Mouse (Mus musculus): ENCODE data around the gene Lrrc4. TPM values are rescaled to one million over a fixed set of nuclear protein-coding genes. Genes with fewer than 3 reads are reported as not detected.

Lrrc4 gene
- polyA plus RNA-seq, 1 experiment from 2014 or later: 1.6 TPM

DNA sequence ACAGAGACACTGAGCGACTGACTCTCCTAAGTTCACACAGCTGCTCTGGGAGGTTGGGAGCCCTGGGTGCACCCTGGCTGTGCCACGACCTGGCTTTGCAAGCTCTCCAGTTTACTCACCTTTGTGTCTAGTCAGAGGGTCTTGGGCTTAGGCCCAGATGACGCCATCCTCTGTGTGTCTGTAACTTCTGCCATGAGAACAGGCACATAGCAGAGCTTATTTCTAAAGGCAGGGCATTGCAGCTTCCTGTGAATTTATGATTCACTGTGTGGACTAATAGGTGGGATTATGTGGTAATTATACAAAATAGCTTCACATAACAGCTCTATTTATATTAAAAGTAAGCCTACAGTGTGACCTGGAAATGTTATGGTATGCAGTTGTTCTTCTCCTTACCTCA lies 168.5 kb downstream of the Lrrc4 start:
- no peak overlapping the region for H3K4me3 ChIP-seq (ENCODE audit: low read length)
- peaks cover 2% of the 10 kb centered on the region; the same call in 1 of the 2 replicates for H3K36me3 ChIP-seq (ENCODE audit: insufficient read depth, low read length)
- H3K9me3 ChIP-seq (ENCODE audit: low read length): no peaks in the 10 kb centered on the region
- H3K27me3 ChIP-seq (ENCODE audit: insufficient read depth, low read length): no peaks in the 10 kb centered on the region
- 83% methylated on average over 3 of the region's 3 CpGs for WGBS
- H3K4me2 ChIP-seq (replicated peaks; ENCODE audit: low read depth, low read length): no peak overlapping the region
- H3K27ac ChIP-seq (ENCODE audit: low read length): no peak overlapping the region
- no peaks in the 10 kb centered on the region for H3K4me1 ChIP-seq (ENCODE audit: insufficient read depth, low read length)
- H3K9ac ChIP-seq (replicated peaks; ENCODE audit: low read length): no peak overlapping the region
- ATAC-seq (ENCODE audit: low FRiP score, low TSS enrichment): no peak

DNA sequence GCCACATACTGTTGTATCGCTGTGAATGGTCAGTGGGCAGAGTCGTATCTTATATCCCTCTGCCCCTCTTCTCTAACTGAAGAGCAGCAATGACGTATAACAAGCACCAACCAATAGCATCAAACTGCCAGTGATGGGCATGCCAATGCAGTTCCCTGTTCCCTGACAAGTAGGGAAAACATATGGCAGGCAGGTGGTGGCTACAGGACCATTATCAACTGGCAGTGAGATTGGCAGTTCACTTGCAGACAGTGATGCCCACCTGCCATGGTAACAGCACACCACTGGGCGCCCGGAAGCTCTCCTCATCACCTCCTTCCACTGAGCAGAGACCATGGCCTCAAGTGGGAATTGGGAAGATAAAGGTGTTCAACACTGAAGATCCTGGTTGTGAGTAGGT lies 175.0 kb downstream of the Lrrc4 start:
- Histone ChIP-seq H3K27ac (ENCODE audit: low read length) (no peak overlapping the region), H3K4me1 (ENCODE audit: insufficient read depth, low read length) (no peaks in the 10 kb centered on the region), H3K27me3 (ENCODE audit: insufficient read depth, low read length) (no peaks in the 10 kb centered on the region), H3K9me3 (ENCODE audit: low read length) (no peaks in the 10 kb centered on the region), H3K36me3 (ENCODE audit: insufficient read depth, low read length) (peaks cover 7% of the 10 kb centered on the region; the same call in 1 of the 2 replicates), H3K9ac (replicated peaks; ENCODE audit: low read length) (no peak overlapping the region), H3K4me3 (ENCODE audit: low read length) (no peak overlapping the region), H3K4me2 (replicated peaks; ENCODE audit: low read depth, low read length) (no peak overlapping the region)
- 95% methylated on average over 5 of the region's 5 CpGs for WGBS
- ATAC-seq (ENCODE audit: low FRiP score, low TSS enrichment): no peak

DNA sequence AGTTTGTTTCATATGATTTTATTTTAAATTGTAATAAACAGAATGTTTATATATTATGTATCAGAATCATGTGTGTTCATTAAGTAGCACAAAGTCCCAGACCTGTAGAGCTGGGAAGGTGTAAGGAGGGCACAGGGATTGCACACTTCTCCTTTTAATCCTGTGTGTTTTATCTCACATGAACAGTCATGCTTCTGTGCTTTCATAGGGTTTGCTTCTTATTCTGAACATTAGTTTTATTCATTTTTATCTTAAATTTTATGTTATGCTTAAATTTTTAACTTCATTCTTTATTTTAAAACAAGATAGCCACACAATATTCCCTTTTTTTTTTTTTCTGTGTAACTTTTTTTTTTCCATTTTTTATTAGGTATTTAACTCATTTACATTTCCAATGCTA lies 186.3 kb downstream of the Lrrc4 start:
- H3K9ac ChIP-seq (replicated peaks; ENCODE audit: low read length): no peak overlapping the region
- H3K4me1 ChIP-seq (ENCODE audit: insufficient read depth, low read length): no peaks in the 10 kb centered on the region; the same call in 1 of the 2 replicates
- no peak overlapping the region for H3K27ac ChIP-seq (ENCODE audit: low read length)
- ATAC-seq (ENCODE audit: low FRiP score, low TSS enrichment): no peak
- no peaks in the 10 kb centered on the region for H3K27me3 ChIP-seq (ENCODE audit: insufficient read depth, low read length)
- H3K4me2 ChIP-seq (replicated peaks; ENCODE audit: low read depth, low read length): no peak overlapping the region
- H3K9me3 ChIP-seq (ENCODE audit: low read length): no peaks in the 10 kb centered on the region
- H3K36me3 ChIP-seq (ENCODE audit: insufficient read depth, low read length): no peaks in the 10 kb centered on the region
- no peak overlapping the region for H3K4me3 ChIP-seq (ENCODE audit: low read length)

GRCm38 (mm10) chr6:28642909-28643308 lies 188.6 kb downstream of the Lrrc4 start:
- no peak for ATAC-seq (ENCODE audit: low FRiP score, low TSS enrichment)

GRCm38 (mm10) chr6:28640088-28640487 lies 191.5 kb downstream of the Lrrc4 start:
- WGBS: 85% methylated on average over 5 of the region's 5 CpGs
- H3K9ac ChIP-seq (replicated peaks; ENCODE audit: low read length): no peak overlapping the region
- H3K4me2 ChIP-seq (replicated peaks; ENCODE audit: low read depth, low read length): no peak overlapping the region

More at GRCm38 (mm10) chr6:28642909-28643308, 188.6 kb downstream of the Lrrc4 start:
- 62% methylated on average over 2 of the region's 2 CpGs for WGBS
- no peak overlapping the region for H3K4me2 ChIP-seq (replicated peaks; ENCODE audit: low read depth, low read length)
- no peaks in the 10 kb centered on the region for H3K9me3 ChIP-seq (ENCODE audit: low read length)
- H3K4me3 ChIP-seq (ENCODE audit: low read length): no peak overlapping the region
- no peaks in the 10 kb centered on the region for H3K36me3 ChIP-seq (ENCODE audit: insufficient read depth, low read length)
- H3K27me3 ChIP-seq (ENCODE audit: insufficient read depth, low read length): no peaks in the 10 kb centered on the region
- H3K9ac ChIP-seq (replicated peaks; ENCODE audit: low read length): no peak overlapping the region
- H3K27ac ChIP-seq (ENCODE audit: low read length): no peak overlapping the region
- no peaks in the 10 kb centered on the region; the same call in 1 of the 2 replicates for H3K4me1 ChIP-seq (ENCODE audit: insufficient read depth, low read length)

DNA sequence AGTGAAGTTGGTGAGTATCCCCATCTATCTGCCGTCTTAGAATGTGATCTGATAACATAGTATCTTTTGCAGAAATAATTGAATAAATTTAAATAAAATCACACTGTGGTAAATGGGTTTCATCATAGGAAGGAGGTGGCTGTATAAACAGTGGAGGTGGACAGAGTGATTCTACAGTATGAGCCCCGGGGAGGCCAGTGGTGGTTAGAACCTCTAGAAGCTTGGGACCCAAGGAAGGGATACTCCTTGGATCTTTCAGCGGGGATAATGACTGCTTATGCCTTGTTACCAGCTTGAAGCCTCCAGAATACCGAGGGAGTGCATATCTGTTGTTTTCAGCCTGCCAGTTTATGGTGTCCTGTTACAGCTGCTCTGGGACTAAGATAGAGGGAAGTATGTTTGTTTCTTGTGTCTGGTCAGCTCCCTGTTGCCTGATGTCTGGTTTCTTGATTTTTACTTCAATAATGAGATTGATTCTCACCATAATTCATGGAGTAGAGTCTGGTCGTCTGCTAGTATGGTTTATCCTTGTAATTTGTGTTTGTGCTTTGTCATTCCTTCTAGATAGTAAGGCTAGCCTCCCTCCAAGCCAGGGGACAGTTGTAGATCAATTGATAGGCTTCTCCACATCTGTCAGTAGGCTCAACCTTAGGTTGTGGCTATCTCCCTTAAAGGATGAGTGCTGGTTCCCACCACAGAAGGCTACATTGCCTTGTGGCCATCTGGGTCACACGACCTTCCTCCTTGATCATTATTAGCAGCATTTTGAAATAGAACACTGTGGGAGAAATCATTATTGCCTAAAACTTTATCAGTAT lies 195.8 kb downstream of the Lrrc4 start:
- Histone ChIP-seq H3K4me3 (ENCODE audit: low read length) (no peak overlapping the region), H3K27ac (ENCODE audit: low read length) (no peak overlapping the region), H3K4me1 (ENCODE audit: insufficient read depth, low read length) (0 out of 2 replicates have a peak, but pooled peaks cover 4% of the 10 kb centered on the region), H3K9me3 (ENCODE audit: low read length) (no peaks in the 10 kb centered on the region), H3K27me3 (ENCODE audit: insufficient read depth, low read length) (no peaks in the 10 kb centered on the region), H3K9ac (replicated peaks; ENCODE audit: low read length) (no peak overlapping the region), H3K36me3 (ENCODE audit: insufficient read depth, low read length) (no peaks in the 10 kb centered on the region), H3K4me2 (replicated peaks; ENCODE audit: low read depth, low read length) (no peak overlapping the region)
- WGBS: 63% methylated on average over 6 of the region's 6 CpGs
- no peak for ATAC-seq (ENCODE audit: low FRiP score, low TSS enrichment)

More at GRCm38 (mm10) chr6:28640088-28640487, 191.5 kb downstream of the Lrrc4 start:
- Histone ChIP-seq H3K9me3 (ENCODE audit: low read length) (no peaks in the 10 kb centered on the region), H3K4me1 (ENCODE audit: insufficient read depth, low read length) (no peaks in the 10 kb centered on the region; the same call in 1 of the 2 replicates), H3K27ac (ENCODE audit: low read length) (no peak overlapping the region), H3K27me3 (ENCODE audit: insufficient read depth, low read length) (no peaks in the 10 kb centered on the region), H3K4me3 (ENCODE audit: low read length) (no peak overlapping the region), H3K36me3 (ENCODE audit: insufficient read depth, low read length) (no peaks in the 10 kb centered on the region)
- ATAC-seq (ENCODE audit: low FRiP score, low TSS enrichment): no peak

DNA sequence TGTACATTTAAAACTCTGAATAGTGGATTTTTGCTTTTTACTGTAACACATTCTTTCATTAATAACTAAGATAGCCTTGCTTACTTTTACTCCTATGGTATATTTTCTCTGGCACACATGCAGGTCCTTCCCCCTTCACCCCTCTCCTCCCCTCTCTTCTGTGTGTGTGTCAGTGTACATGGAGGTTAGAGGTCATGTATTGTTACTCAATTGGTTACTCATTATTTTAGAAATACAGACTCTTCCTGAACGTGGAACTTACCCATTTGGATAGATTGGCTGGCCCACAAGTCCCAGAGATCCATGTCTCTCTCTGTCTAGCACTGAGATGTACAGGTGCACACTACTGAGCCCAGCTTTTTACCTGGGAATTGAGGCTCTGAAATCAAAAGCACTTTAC lies 196.5 kb downstream of the Lrrc4 start:
- no peak overlapping the region for H3K9ac ChIP-seq (replicated peaks; ENCODE audit: low read length)
- H3K27me3 ChIP-seq (ENCODE audit: insufficient read depth, low read length): no peaks in the 10 kb centered on the region
- H3K9me3 ChIP-seq (ENCODE audit: low read length): no peaks in the 10 kb centered on the region
- 57% methylated on average over 1 of the region's 1 CpGs for WGBS
- no peak overlapping the region for H3K4me2 ChIP-seq (replicated peaks; ENCODE audit: low read depth, low read length)
- no peaks in the 10 kb centered on the region for H3K36me3 ChIP-seq (ENCODE audit: insufficient read depth, low read length)
- H3K4me3 ChIP-seq (ENCODE audit: low read length): no peak overlapping the region
- H3K27ac ChIP-seq (ENCODE audit: low read length): no peak overlapping the region
- H3K4me1 ChIP-seq (ENCODE audit: insufficient read depth, low read length): 0 out of 2 replicates have a peak, but pooled peaks cover 4% of the 10 kb centered on the region
- no peak for ATAC-seq (ENCODE audit: low FRiP score, low TSS enrichment)

DNA sequence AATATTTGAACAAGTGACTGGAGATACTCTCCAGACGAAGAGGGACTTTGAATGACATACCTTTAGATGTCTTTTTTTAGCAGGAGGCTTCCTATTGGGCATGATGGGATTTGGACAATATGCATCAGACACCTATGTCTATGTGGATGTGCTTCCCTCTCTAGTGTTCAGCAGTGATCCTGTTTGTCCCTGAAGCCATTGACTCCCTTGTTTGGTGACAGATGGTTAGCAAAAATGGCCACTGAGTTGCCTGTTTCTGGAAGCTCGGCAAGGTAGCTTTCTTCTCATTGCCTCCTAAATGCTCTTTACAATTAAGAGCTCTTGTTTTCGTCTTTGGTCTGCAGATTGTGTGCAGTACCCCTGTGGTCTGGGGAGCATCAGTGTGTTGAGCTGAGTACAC lies 197.9 kb downstream of the Lrrc4 start:
- 69% methylated on average over 3 of the region's 3 CpGs for WGBS
- no peak overlapping the region for H3K27ac ChIP-seq (ENCODE audit: low read length)
- no peaks in the 10 kb centered on the region for H3K27me3 ChIP-seq (ENCODE audit: insufficient read depth, low read length)
- H3K4me2 ChIP-seq (replicated peaks; ENCODE audit: low read depth, low read length): no peak overlapping the region
- H3K4me1 ChIP-seq (ENCODE audit: insufficient read depth, low read length): peaks cover 9% of the 10 kb centered on the region; the same call in 1 of the 2 replicates
- H3K9ac ChIP-seq (replicated peaks; ENCODE audit: low read length): no peak overlapping the region
- no peaks in the 10 kb centered on the region for H3K9me3 ChIP-seq (ENCODE audit: low read length)
- no peak overlapping the region for H3K4me3 ChIP-seq (ENCODE audit: low read length)
- H3K36me3 ChIP-seq (ENCODE audit: insufficient read depth, low read length): no peaks in the 10 kb centered on the region
- ATAC-seq (ENCODE audit: low FRiP score, low TSS enrichment): no peak

DNA sequence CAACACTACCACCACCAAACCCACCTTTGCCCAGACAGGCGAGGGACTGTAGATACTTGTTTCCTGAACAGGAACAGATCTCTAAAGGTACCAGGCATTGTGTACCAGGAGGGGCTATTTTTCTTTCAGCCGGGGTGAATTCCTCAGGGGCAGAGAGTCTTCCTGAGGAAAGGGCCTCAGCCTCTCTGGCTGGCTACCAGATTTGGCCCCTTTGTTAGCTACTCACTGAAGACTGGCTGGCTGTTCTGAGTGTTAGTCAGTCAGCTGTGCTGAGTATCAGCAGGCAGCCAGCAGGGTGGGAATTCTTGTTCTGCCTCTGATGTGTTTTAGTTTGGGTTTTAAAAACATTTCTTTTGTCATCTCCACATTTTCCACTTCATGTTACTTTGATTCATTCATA lies 198.4 kb downstream of the Lrrc4 start:
- Histone ChIP-seq H3K27ac (ENCODE audit: low read length) (no peak overlapping the region), H3K4me3 (ENCODE audit: low read length) (no peak overlapping the region), H3K9ac (replicated peaks; ENCODE audit: low read length) (no peak overlapping the region), H3K4me2 (replicated peaks; ENCODE audit: low read depth, low read length) (no peak overlapping the region), H3K36me3 (ENCODE audit: insufficient read depth, low read length) (no peaks in the 10 kb centered on the region), H3K27me3 (ENCODE audit: insufficient read depth, low read length) (no peaks in the 10 kb centered on the region), H3K9me3 (ENCODE audit: low read length) (no peaks in the 10 kb centered on the region), H3K4me1 (ENCODE audit: insufficient read depth, low read length) (peaks cover 9% of the 10 kb centered on the region; the same call in 1 of the 2 replicates)
- ATAC-seq (ENCODE audit: low FRiP score, low TSS enrichment): no peak
- 66% methylated on average over 2 of the region's 2 CpGs for WGBS

DNA sequence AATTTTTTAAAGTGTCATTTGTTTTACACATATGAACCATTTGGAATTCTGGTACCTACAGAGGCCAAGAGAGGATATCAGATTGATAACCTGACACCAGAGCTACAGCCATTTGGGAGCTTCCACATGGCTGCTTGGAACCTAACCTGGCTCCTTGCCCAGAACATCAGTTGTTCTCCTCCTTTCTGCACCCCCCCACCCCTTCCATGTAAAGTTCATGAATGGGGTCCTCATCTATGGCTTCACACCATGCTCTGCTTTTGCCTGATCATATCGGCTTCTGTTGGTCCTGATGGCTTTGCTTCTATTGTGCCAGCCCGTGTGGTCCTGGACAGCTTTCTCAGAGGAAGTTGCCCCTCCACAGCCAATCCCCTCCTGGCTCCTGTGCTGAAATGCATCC lies 200.6 kb downstream of the Lrrc4 start:
- Histone ChIP-seq H3K27me3 (ENCODE audit: insufficient read depth, low read length) (no peaks in the 10 kb centered on the region), H3K4me2 (replicated peaks; ENCODE audit: low read depth, low read length) (no peak overlapping the region), H3K9ac (replicated peaks; ENCODE audit: low read length) (no peak overlapping the region), H3K4me3 (ENCODE audit: low read length) (no peak overlapping the region), H3K36me3 (ENCODE audit: insufficient read depth, low read length) (no peaks in the 10 kb centered on the region; the same call in 1 of the 2 replicates), H3K27ac (ENCODE audit: low read length) (no peak overlapping the region), H3K9me3 (ENCODE audit: low read length) (no peaks in the 10 kb centered on the region), H3K4me1 (ENCODE audit: insufficient read depth, low read length) (peaks cover 9% of the 10 kb centered on the region; the same call in 1 of the 2 replicates)
- 92% methylated on average over 2 of the region's 2 CpGs for WGBS
- no peak for ATAC-seq (ENCODE audit: low FRiP score, low TSS enrichment)

Data from kidney, embryonic 16.5 days (tissue).